Mouse (Mus musculus) bone marrow, adult 2 months (tissue): ENCODE data around the gene Hsf5.

Experiments
- CTCF ChIP-seq: fragments of 200-500 bp; IDR thresholded peaks from 2 replicates; pipeline ENCODE4 v1.5.1; 2011; ENCODE audit warnings: low read length, control low read depth; ENCODE audit not compliant: control insufficient read depth, insufficient read depth
- POLR2A ChIP-seq: fragments of 200-500 bp; IDR thresholded peaks from 2 replicates; pipeline ENCODE4 v1.6.1; 2011; ENCODE audit warnings: low read depth, mild to moderate bottlenecking, control low read depth, low read length, borderline replicate concordance; ENCODE audit not compliant: control insufficient read depth

DNA sequence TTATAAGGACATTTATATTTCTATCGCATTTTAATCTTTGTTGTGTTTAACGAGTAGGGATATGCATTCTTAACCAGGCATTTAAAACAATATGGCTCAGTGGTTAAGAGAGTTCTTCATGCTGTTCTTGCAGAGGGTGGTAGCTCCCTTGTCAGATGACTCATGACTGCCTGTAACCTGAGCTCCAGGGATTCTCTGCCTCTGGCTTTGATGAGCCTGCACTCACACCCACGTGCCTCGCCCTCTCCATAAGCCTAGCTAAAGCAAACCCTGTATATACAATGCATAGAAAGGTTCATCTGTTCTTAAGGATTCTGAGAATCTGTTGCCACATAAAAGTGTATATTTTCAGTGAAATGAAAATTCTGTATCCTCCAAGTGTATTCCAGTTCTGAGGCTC, 6.2 kb downstream of the Hsf5 start:
- no peak for TF ChIP-seq CTCF
- TF ChIP-seq POLR2A = no peak
